Mouse (Mus musculus): ENCODE measurements around the gene Mrpl41. TPM values are rescaled to one million over a fixed set of nuclear protein-coding genes. Genes with fewer than 3 reads are reported as not detected.
A peak's percentile ranks its signal among the peaks of the same experiment; 100 is the strongest.

Gene Mrpl41
- 81.8 and 83.1 TPM in 2 replicates for polyA plus RNA-seq (2015; fragmentation: Nextera tagmentation; extraction: Ambion mirVana)

DNA sequence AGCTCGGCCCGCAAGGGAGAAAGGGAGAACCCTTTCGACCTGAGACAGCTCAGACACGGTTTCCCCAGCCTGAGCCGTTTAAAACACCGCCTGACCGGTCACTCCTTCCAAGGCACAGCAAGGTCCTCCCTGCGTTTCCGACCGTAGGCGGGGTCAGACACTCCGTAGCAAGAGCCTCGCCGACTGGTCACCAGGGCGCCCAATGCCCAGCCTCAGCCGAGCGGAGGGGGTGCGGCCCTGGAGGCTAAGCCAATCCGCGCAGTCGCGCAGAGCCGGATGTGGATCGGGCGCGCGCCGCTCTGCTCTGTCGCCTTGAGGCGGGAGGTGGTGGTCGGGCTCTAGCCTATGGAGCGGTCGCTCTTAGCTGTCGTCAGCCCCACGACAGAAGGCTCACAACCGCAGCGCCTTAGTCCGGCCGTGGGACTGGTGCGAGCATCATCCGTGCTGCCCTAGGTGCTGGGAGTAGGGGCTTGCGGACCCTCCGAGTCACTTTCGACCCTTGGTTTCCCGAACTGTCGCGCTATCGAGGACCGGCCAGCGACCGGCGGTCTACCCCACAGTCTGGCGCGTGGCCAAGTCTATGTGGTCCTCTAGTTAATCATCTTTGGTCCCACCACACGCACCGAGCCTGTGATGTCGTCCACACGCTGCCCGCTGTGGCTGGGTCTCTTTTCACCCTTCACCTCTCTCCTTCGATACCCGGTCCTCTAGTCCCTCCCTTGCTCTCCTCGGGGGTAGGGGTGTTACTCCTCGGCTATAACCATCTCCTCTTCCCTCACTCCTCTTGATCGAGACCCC is at the start of gene Mrpl41:
Mrpl41 (minus strand) TSS at position 193 of the 798 bp plus-strand sequence.
- Histone ChIP-seq H3K27me3 (ENCODE audit: insufficient read depth, low read length) (no peaks in the 10 kb centered on the region), H3K4me1 (ENCODE audit: insufficient read depth) (peaks cover 29% of the 10 kb centered on the region), H3K4me3 (ENCODE audit: low read depth, low read length) (peak within 1 kb of the TSS; percentile 77), H3K36me3 (replicated peaks; ENCODE audit: insufficient read depth, low read length) (peaks cover 27% of the 10 kb centered on the region), H3K27ac (ENCODE audit: low read depth) (peak within 1 kb of the TSS; percentile 98), H3K4me2 (ENCODE audit: low read depth, low read length) (peak within 1 kb of the TSS; percentile 98), H3K9ac (replicated peaks) (peak within 1 kb of the TSS; percentile 83), H3K9me3 (ENCODE audit: low read length) (no peaks in the 10 kb centered on the region)
- peak; percentile 93 for ATAC-seq
- peak; percentile 98 for DNase-seq
- WGBS (ENCODE audit: insufficient replicate concordance): under 1% methylated on average over 57 of the region's 64 CpGs
- peak; percentile 14; the same call in 1 of the 2 replicates for TF ChIP-seq CTCF (IDR thresholded peaks at IDR 0.05; ENCODE audit: low read depth)
- TF ChIP-seq EP300 (IDR thresholded peaks at IDR 0.05; ENCODE audit: low read depth): no peak

DNA sequence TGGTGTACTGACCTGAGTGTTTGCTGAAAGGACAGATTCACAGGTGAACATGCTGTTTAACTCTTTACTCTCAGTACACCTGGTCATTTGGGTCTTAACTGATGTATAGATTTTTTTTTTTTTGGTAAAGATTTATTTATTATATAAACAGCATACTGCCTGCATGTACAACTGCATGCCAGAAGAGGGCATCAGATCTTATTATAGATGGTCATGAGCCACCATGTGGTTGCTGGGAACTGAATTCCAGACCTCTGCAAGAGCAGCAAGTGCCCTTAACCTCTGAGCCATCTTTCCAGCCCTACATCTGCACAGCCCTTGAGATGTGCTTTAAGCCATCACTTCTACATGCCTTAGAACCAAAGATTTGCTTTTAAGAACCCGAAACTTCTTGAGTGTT is 47.8 kb upstream of the Mrpl41 start:
- Histone ChIP-seq H3K4me1 (ENCODE audit: insufficient read depth) (no peaks in the 10 kb centered on the region), H3K9me3 (ENCODE audit: low read length) (no peaks in the 10 kb centered on the region), H3K27me3 (ENCODE audit: insufficient read depth, low read length) (no peaks in the 10 kb centered on the region), H3K4me3 (ENCODE audit: low read depth, low read length) (no peak overlapping the region), H3K36me3 (replicated peaks; ENCODE audit: insufficient read depth, low read length) (peaks cover 39% of the 10 kb centered on the region), H3K4me2 (ENCODE audit: low read depth, low read length) (no peak overlapping the region), H3K27ac (ENCODE audit: low read depth) (no peak overlapping the region), H3K9ac (replicated peaks) (no peak overlapping the region)
- peak; percentile 38 for TF ChIP-seq CTCF (IDR thresholded peaks at IDR 0.05; ENCODE audit: low read depth)
- no peak for TF ChIP-seq EP300 (IDR thresholded peaks at IDR 0.05; ENCODE audit: low read depth)
- ATAC-seq: no peak
- no peak for DNase-seq
- WGBS (ENCODE audit: insufficient replicate concordance): 80% methylated on average over 1 of the region's 1 CpGs

DNA sequence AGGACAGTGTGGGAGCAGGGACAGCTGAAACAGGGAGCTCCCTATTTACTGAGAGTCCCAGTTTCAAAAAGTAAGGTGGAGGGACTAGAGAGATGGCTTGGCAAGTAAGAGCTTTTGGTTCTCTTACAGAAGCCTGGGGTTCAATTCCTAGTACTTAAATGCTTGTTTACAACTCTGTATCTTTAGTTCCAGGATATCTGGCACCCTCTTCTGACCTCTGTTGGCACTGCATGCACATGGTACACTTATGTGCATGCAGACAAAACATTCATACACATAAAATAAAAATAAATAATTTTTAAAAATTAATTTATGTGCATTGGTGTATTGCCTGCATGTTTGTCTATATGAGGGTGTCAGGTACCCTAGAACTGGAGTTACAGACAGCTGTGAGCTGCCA is 33.4 kb upstream of the Mrpl41 start:
- no peaks in the 10 kb centered on the region for H3K4me1 ChIP-seq (ENCODE audit: insufficient read depth)
- TF ChIP-seq CTCF (IDR thresholded peaks at IDR 0.05; ENCODE audit: low read depth) (peak; percentile 51), EP300 (IDR thresholded peaks at IDR 0.05; ENCODE audit: low read depth) (no peak)
- ATAC-seq (no peak), DNase-seq (no peak)
- H3K27me3 ChIP-seq (ENCODE audit: insufficient read depth, low read length): no peaks in the 10 kb centered on the region
- no peak overlapping the region for H3K27ac ChIP-seq (ENCODE audit: low read depth)
- H3K4me3 ChIP-seq (ENCODE audit: low read depth, low read length): no peak overlapping the region
- no peaks in the 10 kb centered on the region for H3K9me3 ChIP-seq (ENCODE audit: low read length)
- peaks cover 16% of the 10 kb centered on the region for H3K36me3 ChIP-seq (replicated peaks; ENCODE audit: insufficient read depth, low read length)
- no peak overlapping the region for H3K9ac ChIP-seq (replicated peaks)
- H3K4me2 ChIP-seq (ENCODE audit: low read depth, low read length): no peak overlapping the region

DNA sequence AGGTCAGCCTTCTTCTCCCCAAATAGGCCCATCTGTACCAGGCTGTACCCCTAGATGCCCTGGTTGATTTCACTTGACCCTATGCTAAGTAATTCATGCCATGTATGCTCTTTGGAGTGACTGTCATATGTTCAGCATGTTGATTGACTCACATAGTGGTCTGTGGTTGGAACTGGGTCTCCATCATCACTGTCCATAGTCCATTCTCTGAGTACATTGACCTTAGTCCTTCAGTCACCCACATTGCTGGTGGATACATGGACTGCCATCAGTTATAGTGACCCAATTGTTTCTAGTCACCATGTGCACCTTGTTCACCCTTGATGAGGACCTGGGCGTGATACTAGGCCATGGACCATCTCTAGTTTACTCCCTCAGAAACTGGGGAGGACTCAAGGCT is 31.9 kb upstream of the Mrpl41 start:
- TF ChIP-seq EP300 (IDR thresholded peaks at IDR 0.05; ENCODE audit: low read depth): no peak
- TF ChIP-seq CTCF (IDR thresholded peaks at IDR 0.05; ENCODE audit: low read depth): no peak

DNA sequence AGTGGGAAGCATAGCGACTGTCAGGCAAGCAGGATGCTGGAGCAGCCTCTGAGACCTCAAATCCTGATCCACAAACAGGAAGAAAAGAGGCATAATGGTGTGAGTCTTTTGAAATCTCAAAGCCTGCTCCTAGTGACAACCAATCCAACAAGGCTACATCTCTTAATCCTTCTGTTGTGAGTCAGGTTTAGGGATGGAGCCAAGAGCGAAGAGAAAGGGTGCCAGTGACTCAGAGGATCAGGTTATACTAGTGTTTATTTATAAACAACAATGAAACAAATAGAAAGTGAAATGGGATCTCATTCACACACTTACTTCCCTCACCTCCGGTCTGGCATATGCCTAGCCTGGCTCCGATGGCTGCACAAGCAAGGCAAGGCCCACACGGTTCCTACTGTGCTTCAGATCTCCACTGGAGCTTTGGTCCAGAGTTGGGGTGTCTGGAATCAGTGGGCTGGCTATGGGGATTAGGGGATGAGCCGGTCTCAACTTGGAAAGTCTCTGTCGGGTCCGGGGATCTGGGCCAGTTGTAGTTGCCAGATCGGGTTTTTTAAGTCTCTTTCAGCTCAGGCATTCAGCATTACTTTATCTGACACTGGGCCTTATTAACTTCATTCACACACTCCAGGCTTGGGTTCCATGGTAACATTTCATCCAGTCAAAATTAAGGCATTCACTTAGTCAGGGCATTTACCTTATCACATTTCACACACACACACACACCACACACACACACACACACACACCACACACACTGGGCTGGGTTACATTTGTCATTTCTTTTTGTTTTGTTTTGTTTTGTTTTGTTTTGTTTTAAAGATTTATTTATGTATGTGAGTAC is 29.3 kb upstream of the Mrpl41 start:
- H3K9ac ChIP-seq (replicated peaks): no peak overlapping the region
- DNase-seq (no peak), ATAC-seq (no peak)
- H3K36me3 ChIP-seq (replicated peaks; ENCODE audit: insufficient read depth, low read length): peaks cover 25% of the 10 kb centered on the region
- H3K9me3 ChIP-seq (ENCODE audit: low read length): no peaks in the 10 kb centered on the region
- TF ChIP-seq CTCF (IDR thresholded peaks at IDR 0.05; ENCODE audit: low read depth) (no peak), EP300 (IDR thresholded peaks at IDR 0.05; ENCODE audit: low read depth) (no peak)
- 85% methylated on average over 9 of the region's 9 CpGs for WGBS (ENCODE audit: insufficient replicate concordance)
- H3K27me3 ChIP-seq (ENCODE audit: insufficient read depth, low read length): no peaks in the 10 kb centered on the region
- no peak overlapping the region for H3K4me2 ChIP-seq (ENCODE audit: low read depth, low read length)
- H3K4me3 ChIP-seq (ENCODE audit: low read depth, low read length): no peak overlapping the region
- no peak overlapping the region for H3K27ac ChIP-seq (ENCODE audit: low read depth)
- H3K4me1 ChIP-seq (ENCODE audit: insufficient read depth): no peaks in the 10 kb centered on the region

More for the DNA sequence above, 31.9 kb upstream of the Mrpl41 start:
- H3K9me3 ChIP-seq (ENCODE audit: low read length): no peaks in the 10 kb centered on the region
- H3K9ac ChIP-seq (replicated peaks): no peak overlapping the region
- H3K4me2 ChIP-seq (ENCODE audit: low read depth, low read length): no peak overlapping the region
- DNase-seq: no peak
- peaks cover 24% of the 10 kb centered on the region for H3K36me3 ChIP-seq (replicated peaks; ENCODE audit: insufficient read depth, low read length)
- H3K27me3 ChIP-seq (ENCODE audit: insufficient read depth, low read length): no peaks in the 10 kb centered on the region
- H3K27ac ChIP-seq (ENCODE audit: low read depth): no peak overlapping the region; the same call in 1 of the 2 replicates
- H3K4me3 ChIP-seq (ENCODE audit: low read depth, low read length): no peak overlapping the region
- no peaks in the 10 kb centered on the region for H3K4me1 ChIP-seq (ENCODE audit: insufficient read depth)
- ATAC-seq: peak; percentile 91
- WGBS (ENCODE audit: insufficient replicate concordance): 82% methylated on average over 1 of the region's 1 CpGs
